Mouse (Mus musculus) stomach, postnatal 0 days (tissue): ENCODE results near the gene Timm17a. TPM values are rescaled to one million over a fixed set of nuclear protein-coding genes. Genes with fewer than 3 reads are reported as not detected.

ENCODE experiments used
- ATAC-seq: fragments of 200-750 bp; cut with Nextera tagmentation; 2 replicates; pipeline ENCODE4 v1.8.0; 2017; ENCODE audit not compliant: low FRiP score, low TSS enrichment
- DNase-seq: peaks from one replicate; pipeline ENCODE4 v3.0.0-alpha.2; 2016; ENCODE audit warnings: low spot score
- H3K27ac ChIP-seq: fragments of 300-500 bp; sonication (generic); replicated peaks from 2 replicates; pipeline ENCODE4 v1.5.1; 2014; ENCODE audit warnings: mild to moderate bottlenecking, control low read depth
- H3K27me3 ChIP-seq: fragments of 300-500 bp; sonication (generic); 2 replicates; pipeline ENCODE4 v1.6.1; 2014; ENCODE audit warnings: low read length; ENCODE audit not compliant: control insufficient read depth, insufficient read depth
- H3K36me3 ChIP-seq: fragments of 300-500 bp; sonication (generic); 2 replicates; pipeline ENCODE4 v1.6.1; 2014; ENCODE audit warnings: low read length, mixed read lengths; ENCODE audit not compliant: control insufficient read depth, insufficient read depth
- H3K4me1 ChIP-seq: fragments of 300-500 bp; sonication (generic); replicated peaks from 2 replicates; pipeline ENCODE4 v1.6.1; 2014; ENCODE audit warnings: antibody characterized with exemption; ENCODE audit not compliant: control insufficient read depth, insufficient read depth
- H3K4me2 ChIP-seq: fragments of 300-500 bp; sonication (generic); replicated peaks from 2 replicates; pipeline ENCODE4 v1.6.1; 2014; ENCODE audit warnings: low read depth, mild to moderate bottlenecking, control low read depth, moderate library complexity
- H3K4me3 ChIP-seq: fragments of 300-500 bp; sonication (generic); 2 replicates; pipeline ENCODE4 v1.5.1; 2014; ENCODE audit warnings: low read depth, low read length, control low read depth
- H3K9ac ChIP-seq: fragments of 300-500 bp; sonication (generic); 2 replicates; pipeline ENCODE4 v1.6.1; 2014; ENCODE audit warnings: mild to moderate bottlenecking, low read length, control low read depth, mixed read lengths
- H3K9me3 ChIP-seq: fragments of 300-500 bp; sonication (generic); 2 replicates; pipeline ENCODE4 v1.6.1; 2016; ENCODE audit warnings: low read length; ENCODE audit not compliant: control insufficient read depth
- CTCF ChIP-seq: IDR thresholded peaks from 2 replicates; pipeline ENCODE4 v1.5.1; 2016; ENCODE audit warnings: antibody characterized with exemption, low read depth, mild to moderate bottlenecking, moderate library complexity
- EP300 ChIP-seq: optimal IDR thresholded peaks from 2 replicates; pipeline ENCODE3; 2016; ENCODE audit warnings: antibody characterized with exemption
- WGBS: fragments of 180-500 bp; shearing (Covaris S2); extraction: QIAGEN DNeasy Blood & Tissue Kit; methylation state at CpG from one replicate; pipeline ENCODE4 v1.1.7; 2014; 5-methylcytosine and 5-hydroxymethylcytosine counted together
- polyA plus RNA-seq: library from polyadenylated mRNA; unstranded; fragments of >200 nt; fragmentation: Nextera tagmentation; extraction: Ambion mirVana; gene quantifications from 2 replicates; pipeline ENCODE4 v1.2.1, GENCODE M21; 2015

Timm17a gene
- polyA plus RNA-seq, 1 experiment from 2014 or later, result 250 TPM

- Histone ChIP-seq H3K4me3 (no peak overlapping the region), H3K4me1 (no peaks in the 10 kb centered on the region), H3K9ac (no peak overlapping the region), H3K27ac (no peak overlapping the region), H3K36me3 (no peaks in the 10 kb centered on the region), H3K27me3 (no peaks in the 10 kb centered on the region), H3K4me2 (no peak overlapping the region), H3K9me3 (no peaks in the 10 kb centered on the region)
- ATAC-seq (no peak), DNase-seq (no peak)
- TF ChIP-seq CTCF (no peak), EP300 (no peak)
- WGBS, result 60% methylated on average over 2 of the region's 2 CpGs
Observed at GRCm38 (mm10) chr1:135286311-135286710, 27.3 kb downstream of the Timm17a start.

DNA sequence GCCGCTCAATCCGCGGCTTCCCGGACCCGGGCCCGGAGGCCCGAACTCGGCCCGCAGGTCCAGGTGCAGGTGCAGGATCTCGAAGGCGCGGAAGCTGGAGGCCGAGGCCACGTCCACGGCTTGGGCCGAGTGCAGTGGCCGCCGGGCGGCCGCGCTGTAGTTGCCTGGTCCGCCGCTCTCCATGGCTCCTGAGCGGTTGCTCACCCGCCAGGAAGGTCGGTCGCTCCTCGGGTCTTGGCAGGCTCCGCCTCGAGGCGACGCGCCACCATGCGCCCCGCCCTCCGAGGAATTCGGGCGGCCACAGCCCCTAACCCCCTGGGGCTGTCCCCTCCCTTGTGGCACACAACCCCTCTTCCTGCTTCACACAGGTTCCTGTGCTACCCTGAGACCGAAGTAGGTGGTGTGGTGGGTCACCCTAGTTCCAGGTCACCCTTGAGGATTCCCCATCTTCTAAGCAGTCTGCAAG is 29.7 kb downstream of the Timm17a start, which contains the start of gene Rnpep:
TSS of gene Rnpep (minus strand) at position 259 of the 466 bp plus-strand sequence.
- Histone ChIP-seq H3K9ac (peak within 1 kb of the TSS; percentile 97), H3K27ac (peak within 1 kb of the TSS; percentile 97), H3K9me3 (no peaks in the 10 kb centered on the region), H3K27me3 (no peaks in the 10 kb centered on the region), H3K4me2 (peak within 1 kb of the TSS; percentile 87), H3K4me3 (peak within 1 kb of the TSS; percentile 83), H3K36me3 (no peaks in the 10 kb centered on the region), H3K4me1 (no peaks in the 10 kb centered on the region)
- ATAC-seq, result peak; percentile 81
- TF ChIP-seq EP300 (no peak), CTCF (peak; percentile 15; the same call in 1 of the 2 replicates)
- peak; percentile 80 for DNase-seq
- under 1% methylated on average over 39 of the region's 39 CpGs for WGBS

- no peaks in the 10 kb centered on the region for H3K9me3 ChIP-seq
- no peaks in the 10 kb centered on the region for H3K4me1 ChIP-seq
- no peaks in the 10 kb centered on the region for H3K27me3 ChIP-seq
- H3K4me3 ChIP-seq, result peak overlapping the region; percentile 83
- under 1% methylated on average over 46 of the region's 48 CpGs for WGBS
- TF ChIP-seq CTCF, result no peak
- TF ChIP-seq EP300, result no peak
- peak; percentile 52 for DNase-seq
- H3K27ac ChIP-seq, result peak overlapping the region; percentile 97
- H3K9ac ChIP-seq, result peak overlapping the region; percentile 97
- peaks cover under 1% of the 10 kb centered on the region; the same call in 1 of the 2 replicates for H3K36me3 ChIP-seq
- ATAC-seq, result peak; percentile 54
- H3K4me2 ChIP-seq, result peak overlapping the region; percentile 87
Observed at GRCm38 (mm10) chr1:135283287-135283825, 30.2 kb downstream of the Timm17a start.

- H3K4me1 ChIP-seq, result no peaks in the 10 kb centered on the region
- TF ChIP-seq EP300 (no peak), CTCF (no peak)
- H3K36me3 ChIP-seq, result peaks cover 6% of the 10 kb centered on the region; the same call in 1 of the 2 replicates
- DNase-seq (no peak), ATAC-seq (peak; percentile 25; the same call in 1 of the 2 replicates)
- 19% methylated on average over 13 of the region's 13 CpGs for WGBS
- H3K4me3 ChIP-seq, result peak overlapping the region; percentile 83
- peak overlapping the region; percentile 97 for H3K27ac ChIP-seq
- H3K27me3 ChIP-seq, result no peaks in the 10 kb centered on the region
- peak overlapping the region; percentile 97 for H3K9ac ChIP-seq
- H3K9me3 ChIP-seq, result no peaks in the 10 kb centered on the region
- peak overlapping the region; percentile 87 for H3K4me2 ChIP-seq
Observed at GRCm38 (mm10) chr1:135282536-135283286, 30.9 kb downstream of the Timm17a start.

DNA sequence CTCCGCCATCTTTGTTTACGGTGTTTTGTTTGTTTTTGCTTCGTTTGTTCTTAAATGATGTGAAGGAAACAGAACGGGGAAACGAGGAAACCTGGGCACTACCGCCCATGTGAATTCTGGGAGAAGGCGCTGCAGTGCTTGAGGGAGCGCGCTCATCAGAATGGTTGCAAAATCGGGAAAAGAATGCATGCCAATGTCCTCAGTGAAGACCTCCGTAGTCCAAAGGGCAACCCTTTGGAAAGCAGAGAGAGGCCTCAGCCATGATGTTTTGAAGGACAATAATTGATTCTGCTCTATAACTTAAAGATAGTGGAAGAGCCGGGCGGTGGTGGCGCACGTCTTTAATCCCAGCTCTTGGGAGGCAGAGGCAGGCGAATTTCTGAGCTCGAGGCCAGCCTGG is 31.7 kb downstream of the Timm17a start:
- Histone ChIP-seq H3K9me3 (no peaks in the 10 kb centered on the region), H3K27ac (0 out of 2 replicates have a peak overlapping the region, but pooled peaks have one; percentile 97), H3K27me3 (no peaks in the 10 kb centered on the region), H3K9ac (no peak overlapping the region), H3K36me3 (peaks cover 10% of the 10 kb centered on the region), H3K4me1 (no peaks in the 10 kb centered on the region), H3K4me2 (peak overlapping the region; percentile 87), H3K4me3 (no peak overlapping the region)
- ATAC-seq, result no peak
- no peak for DNase-seq
- TF ChIP-seq CTCF (no peak), EP300 (no peak)
- 90% methylated on average over 17 of the region's 17 CpGs for WGBS
